Mouse (Mus musculus) R1 (cell line): ENCODE results near the gene Dgcr8.

Source experiments
- DNase-seq: peaks from one replicate; pipeline ENCODE4 v3.0.0-alpha.2; 2018; ENCODE audit warnings: low read depth, low spot score

Dgcr8 gene

DNA sequence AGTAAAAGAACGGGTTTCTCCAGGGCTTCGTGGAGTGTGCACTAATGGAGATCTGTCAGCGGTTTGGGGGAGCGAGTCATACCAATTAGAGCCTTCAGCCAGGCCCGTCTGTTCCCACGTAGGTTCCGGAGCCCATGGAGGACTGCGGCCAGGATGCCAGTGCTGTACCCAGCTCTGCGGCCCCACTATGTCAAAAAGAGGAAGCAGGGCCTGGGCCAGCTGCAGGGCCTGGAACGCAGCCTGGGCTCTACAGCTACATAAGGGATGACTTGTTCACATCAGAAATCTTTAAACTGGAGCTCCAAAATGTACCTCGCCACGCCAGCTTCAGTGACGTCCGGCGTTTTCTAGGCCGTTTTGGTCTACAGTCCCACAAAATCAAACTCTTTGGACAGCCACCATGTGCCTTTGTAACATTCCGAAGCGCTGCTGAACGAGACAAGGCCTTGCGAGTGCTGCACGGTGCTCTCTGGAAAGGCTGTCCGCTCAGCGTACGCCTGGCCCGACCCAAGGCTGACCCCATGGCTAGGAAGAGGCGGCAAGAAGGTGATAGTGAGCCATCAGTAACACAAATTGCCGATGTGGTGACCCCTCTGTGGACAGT lies 39.6 kb downstream of the Dgcr8 start:
- DNase-seq, result peak; percentile 35

- DNase-seq, result peak; percentile 98
These were observed 40.3 kb downstream of the Dgcr8 start, which contains the start of the genes Trmt2a and Ranbp1 for GRCm38 (mm10) chr16:18248433-18249363. Trmt2a (plus strand) TSS chr16:18248679. Ranbp1 (minus strand) TSS chr16:18248732.

GRCm38 (mm10) chr16:18247521-18248399 lies 41.3 kb downstream of the Dgcr8 start:
- DNase-seq, result peak; percentile 56

DNA sequence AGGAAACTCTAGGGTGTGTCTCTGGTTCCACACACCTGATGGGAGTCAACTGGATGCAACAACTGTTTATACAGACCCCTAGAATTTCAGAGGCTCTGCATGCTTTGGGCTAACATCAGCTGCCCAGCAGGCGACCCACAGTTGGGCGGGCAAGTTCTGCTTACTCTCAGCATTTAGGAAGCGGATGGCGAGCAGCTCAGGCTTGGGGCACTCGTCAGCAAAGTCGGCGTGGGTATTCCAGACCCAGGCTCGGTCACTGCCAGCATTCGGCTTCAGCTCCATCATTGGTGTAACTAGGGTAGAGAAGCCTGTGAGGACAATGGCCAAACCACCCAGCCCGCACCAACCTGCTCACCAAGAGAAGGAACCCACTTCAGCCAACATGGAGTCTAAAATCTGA lies 47.5 kb downstream of the Dgcr8 start:
- DNase-seq, result no peak

- DNase-seq, result no peak
These were observed 52.2 kb downstream of the Dgcr8 start for GRCm38 (mm10) chr16:18236676-18237501.

DNA sequence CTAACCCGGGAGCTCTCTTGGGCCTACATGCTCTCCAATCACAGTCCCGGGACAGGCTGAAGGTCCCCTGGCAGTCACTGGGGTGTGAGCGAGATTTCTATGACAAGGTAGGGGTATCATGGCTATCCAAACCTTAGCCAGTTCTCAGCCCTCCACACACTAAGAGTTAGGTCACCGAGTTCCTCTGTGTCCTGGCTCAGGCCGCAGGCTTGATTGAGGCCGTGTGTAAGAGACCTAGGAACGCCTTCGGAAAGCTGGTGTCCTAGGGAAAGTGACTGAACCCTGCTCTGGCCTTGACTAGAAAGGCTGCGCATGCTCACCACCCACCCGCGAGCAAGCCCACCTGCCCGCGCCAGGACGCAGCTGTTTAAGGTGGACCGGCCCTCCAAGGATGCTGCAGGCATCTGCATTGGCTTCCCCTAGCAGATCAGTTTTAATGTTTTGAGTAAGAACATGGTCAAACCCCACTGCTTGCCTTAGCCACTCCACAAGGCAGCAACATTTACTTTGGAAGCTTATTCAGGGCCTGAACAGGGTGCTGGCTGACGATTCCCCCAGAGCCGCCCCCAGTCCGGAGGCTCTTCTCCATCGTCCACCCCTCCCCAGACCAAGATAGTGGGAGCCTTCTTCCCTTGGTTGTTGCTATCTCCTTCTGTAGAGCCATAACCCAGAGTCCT lies 53.5 kb downstream of the Dgcr8 start:
- peak; percentile 60 for DNase-seq

- DNase-seq, result peak; percentile 59
These were observed 54.2 kb downstream of the Dgcr8 start, which contains the start of gene Zdhhc8 for GRCm38 (mm10) chr16:18234671-18235388. Zdhhc8 (minus strand) TSS chr16:18235136.

DNA sequence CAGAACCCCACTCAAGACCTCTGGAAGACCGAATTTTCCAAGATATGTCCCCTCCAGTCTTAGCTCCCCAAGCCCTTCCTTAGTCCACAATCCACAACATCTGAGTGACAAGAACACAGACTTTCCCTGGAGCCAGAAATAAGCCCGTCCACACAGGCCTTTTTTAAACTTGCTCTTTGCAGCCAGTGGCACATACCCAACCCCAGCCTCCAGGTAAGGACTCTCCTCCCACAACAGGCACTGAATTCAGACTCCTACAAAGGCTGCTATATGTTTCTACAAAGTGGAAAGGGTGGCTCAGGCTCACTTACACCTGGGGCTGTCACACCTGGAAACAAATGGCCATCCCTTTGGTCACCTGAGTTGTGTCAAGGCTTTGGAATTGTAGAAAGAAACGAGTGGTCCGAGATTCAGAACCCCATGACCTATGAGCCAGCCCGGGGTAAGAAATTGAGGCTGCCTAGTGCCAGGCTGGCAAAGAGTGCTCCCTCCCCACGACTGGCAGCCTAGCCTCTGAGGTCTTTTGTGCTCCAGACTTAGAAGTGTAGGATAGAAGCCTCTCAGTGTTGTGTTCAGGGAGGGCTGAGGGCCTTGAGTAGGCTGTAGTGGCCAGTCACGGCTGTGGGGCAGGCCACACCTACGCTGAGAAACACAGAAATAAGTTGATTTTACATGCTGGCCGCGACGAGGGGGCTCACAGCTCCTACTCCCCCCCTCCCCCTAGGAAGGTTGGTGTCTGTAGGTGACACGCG lies 55.0 kb downstream of the Dgcr8 start:
- DNase-seq, result no peak

DNA sequence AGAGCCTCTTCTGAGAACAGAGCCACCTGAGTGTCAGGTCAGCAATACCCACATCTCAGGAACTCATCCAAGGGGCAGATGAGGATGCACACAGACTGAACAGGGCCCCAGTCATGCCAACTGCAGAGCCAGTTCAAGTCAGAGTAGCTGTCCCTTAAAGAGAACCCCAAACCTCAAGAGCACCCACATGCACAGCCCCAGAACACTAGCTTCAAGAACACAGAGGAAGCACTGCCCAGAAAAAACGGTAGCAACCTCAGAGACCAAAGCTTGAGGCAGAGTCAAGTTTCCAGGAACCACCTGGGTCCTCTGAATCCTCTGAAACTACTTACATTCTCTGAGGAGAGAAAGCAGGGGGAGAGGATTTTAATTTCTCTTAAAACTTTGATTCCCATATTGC lies 55.6 kb downstream of the Dgcr8 start:
- DNase-seq, result no peak

DNA sequence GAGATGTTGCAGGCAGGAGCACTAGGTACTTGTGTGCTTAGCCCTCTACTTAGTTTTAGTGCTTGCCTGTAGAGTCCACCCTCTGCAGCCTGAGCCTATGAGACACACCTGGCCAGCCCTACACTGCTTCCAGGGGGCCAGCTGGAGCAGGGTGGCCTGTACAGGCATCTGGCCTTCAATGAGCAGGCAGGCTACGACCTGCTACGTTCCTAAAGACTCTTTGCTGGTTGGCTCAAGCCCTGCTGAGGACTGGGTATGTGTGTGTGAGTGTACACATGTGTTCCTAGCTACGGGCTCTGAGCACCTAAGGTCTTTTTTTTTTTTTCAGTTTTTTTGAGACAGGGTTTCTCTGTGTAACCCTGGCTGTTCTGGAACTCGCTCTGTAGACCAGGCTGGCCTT lies 57.6 kb downstream of the Dgcr8 start:
- DNase-seq, result no peak

DNA sequence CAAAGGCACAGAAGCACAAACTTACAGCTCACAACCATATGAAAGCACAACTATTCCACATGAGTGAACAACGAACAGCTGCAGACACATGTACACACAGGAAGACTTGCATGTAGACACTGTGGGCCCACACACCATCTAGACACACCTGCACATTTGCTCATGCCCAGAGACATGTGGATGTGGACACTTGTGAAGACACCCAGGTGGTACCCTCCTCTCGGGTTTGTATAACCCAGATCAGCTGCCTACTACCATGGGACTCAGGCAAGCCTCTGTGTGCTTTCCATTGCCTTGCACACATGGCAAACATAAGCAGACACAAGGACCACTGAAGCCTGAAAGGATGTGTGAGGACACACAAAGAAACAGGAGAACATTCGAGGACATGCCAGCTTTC lies 58.0 kb downstream of the Dgcr8 start:
- DNase-seq, result no peak

GRCm38 (mm10) chr16:18230617-18231016 lies 58.4 kb downstream of the Dgcr8 start:
- no peak for DNase-seq

- DNase-seq, result no peak
These were observed 59.4 kb downstream of the Dgcr8 start for GRCm38 (mm10) chr16:18229622-18230021.

- no peak for DNase-seq
These were observed 60.2 kb downstream of the Dgcr8 start for GRCm38 (mm10) chr16:18228856-18229255.

GRCm38 (mm10) chr16:18227897-18228422 lies 61.1 kb downstream of the Dgcr8 start:
- no peak for DNase-seq

GRCm38 (mm10) chr16:18227187-18227586 lies 61.9 kb downstream of the Dgcr8 start:
- no peak for DNase-seq

DNA sequence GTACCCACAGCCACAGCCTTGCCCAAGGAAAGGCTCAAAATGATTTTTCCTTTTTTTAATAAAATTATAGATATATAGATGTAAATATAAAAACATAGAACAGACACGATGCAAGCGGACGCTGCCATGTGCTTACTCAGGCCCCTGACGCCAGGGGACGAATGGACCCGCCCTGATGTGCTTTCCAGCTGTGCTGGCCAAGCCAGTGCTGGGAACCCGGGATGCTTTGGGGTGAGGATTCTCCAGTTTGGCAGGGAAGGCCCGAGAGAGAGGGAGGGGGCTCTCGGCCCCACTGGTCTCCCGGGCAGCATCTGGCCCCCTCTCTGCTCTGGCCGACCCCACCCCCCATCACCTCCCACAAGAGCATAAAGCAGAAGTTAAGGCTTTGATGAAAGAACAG lies 66.9 kb downstream of the Dgcr8 start:
- no peak for DNase-seq

DNA sequence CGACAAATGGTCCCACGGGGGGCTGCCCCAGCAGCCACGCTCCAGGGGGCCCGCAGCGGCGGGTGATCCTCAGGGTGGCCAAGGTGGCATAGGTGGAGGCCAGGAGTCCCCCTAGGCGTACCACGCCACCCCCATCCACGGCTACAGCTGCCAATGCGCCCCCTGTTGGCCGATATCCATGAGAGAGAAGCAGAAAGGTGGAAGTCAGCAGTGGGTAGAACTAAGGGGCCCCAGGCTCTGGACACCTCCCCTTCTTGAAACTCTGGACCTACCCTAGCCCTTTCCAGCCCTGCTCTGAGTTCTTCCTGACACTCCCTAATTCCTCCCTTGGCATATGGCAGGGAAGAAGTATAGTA lies 67.5 kb downstream of the Dgcr8 start:
- no peak for DNase-seq
